Mouse (Mus musculus) lung, embryonic 14.5 days (tissue): ENCODE measurements around the gene Cabp4. TPM values are rescaled to one million over a fixed set of nuclear protein-coding genes. Genes with fewer than 3 reads are reported as not detected.

ENCODE experiments used
- ATAC-seq: fragments of 200-750 bp; cut with Nextera tagmentation; 2 replicates; pipeline ENCODE4 v1.8.0; 2017; ENCODE audit warnings: mild to moderate bottlenecking, moderate TSS enrichment, moderate library complexity; ENCODE audit not compliant: insufficient read depth
- DNase-seq: peaks from one replicate; pipeline ENCODE4 v3.0.0-alpha.2; 2015
- H3K27ac ChIP-seq: fragments of 300-500 bp; sonication (generic); 2 replicates; pipeline ENCODE4 v1.5.1; 2014; ENCODE audit warnings: low read depth, mild to moderate bottlenecking, moderate library complexity
- H3K27me3 ChIP-seq: fragments of 300-500 bp; sonication (generic); 2 replicates; pipeline ENCODE4 v1.6.1; 2014; ENCODE audit warnings: low read length, control low read depth; ENCODE audit not compliant: insufficient read depth
- H3K36me3 ChIP-seq: fragments of 300-500 bp; sonication (generic); 2 replicates; pipeline ENCODE4 v1.6.1; 2014; ENCODE audit warnings: control low read depth; ENCODE audit not compliant: insufficient read depth
- H3K4me1 ChIP-seq: fragments of 300-500 bp; sonication (generic); 2 replicates; pipeline ENCODE4 v1.6.1; 2014; ENCODE audit warnings: antibody characterized with exemption, control low read depth; ENCODE audit not compliant: insufficient read depth
- H3K4me2 ChIP-seq: fragments of 300-500 bp; sonication (generic); 2 replicates; pipeline ENCODE4 v1.6.1; 2014; ENCODE audit warnings: mild to moderate bottlenecking
- H3K4me3 ChIP-seq: fragments of 300-500 bp; sonication (generic); 2 replicates; pipeline ENCODE4 v1.5.1; 2014; ENCODE audit warnings: low read depth, low read length
- H3K9ac ChIP-seq: fragments of 300-500 bp; sonication (generic); 2 replicates; pipeline ENCODE4 v1.6.1; 2014
- H3K9me3 ChIP-seq: fragments of 300-500 bp; sonication (generic); 2 replicates; pipeline ENCODE4 v1.6.1; 2016; ENCODE audit warnings: low read depth, low read length, control low read depth
- CTCF ChIP-seq: IDR thresholded peaks from 2 replicates; pipeline ENCODE4 v1.5.1; 2016; ENCODE audit warnings: antibody characterized with exemption, low read depth
- WGBS: fragments of 180-500 bp; shearing (Covaris S2); extraction: QIAGEN DNeasy Blood & Tissue Kit; methylation state at CpG from one replicate; pipeline ENCODE4 v1.1.7; 2014; 5-methylcytosine and 5-hydroxymethylcytosine counted together
- polyA plus RNA-seq: library from polyadenylated mRNA; unstranded; fragments of >200 nt; fragmentation: Nextera tagmentation; extraction: Ambion mirVana; gene quantifications from 2 replicates; pipeline ENCODE4 v1.2.1, GENCODE M21; 2014

Gene Cabp4
- polyA plus RNA-seq, 1 experiment from 2014 or later: 0.09 TPM

DNA sequence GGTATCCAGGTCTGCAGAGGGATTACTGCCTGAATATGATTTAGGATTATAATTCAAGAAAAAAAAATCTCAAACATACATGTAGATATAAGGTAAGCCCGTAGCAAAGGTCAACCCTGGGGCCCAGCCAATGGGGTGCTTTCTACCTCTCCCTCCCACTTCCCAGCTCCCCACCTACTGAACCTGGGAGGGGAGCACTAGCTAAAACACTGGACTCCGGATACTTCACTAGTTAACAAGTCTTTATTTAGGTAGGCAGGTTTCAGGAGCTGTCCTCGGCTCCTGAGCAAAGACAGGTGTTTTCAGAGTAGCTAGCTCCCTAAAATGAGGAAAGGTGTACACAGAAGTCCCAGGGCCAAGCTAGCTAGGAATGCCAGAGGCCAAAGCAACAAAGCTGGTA lies 20.3 kb upstream of the Cabp4 start:
- no peaks in the 10 kb centered on the region for H3K27me3 ChIP-seq
- H3K4me2 ChIP-seq: peak overlapping the region; percentile 82; the same call in 1 of the 2 replicates
- H3K27ac ChIP-seq: no peak overlapping the region
- WGBS: 72% methylated on average over 3 of the region's 3 CpGs
- DNase-seq (no peak), ATAC-seq (no peak)
- H3K4me1 ChIP-seq: peaks cover 5% of the 10 kb centered on the region; the same call in 1 of the 2 replicates
- no peaks in the 10 kb centered on the region for H3K9me3 ChIP-seq
- no peak overlapping the region for H3K4me3 ChIP-seq
- no peak overlapping the region for H3K9ac ChIP-seq
- H3K36me3 ChIP-seq: peaks cover 22% of the 10 kb centered on the region
- no peak for TF ChIP-seq CTCF

GRCm38 (mm10) chr19:4163543-4163887 lies 19.7 kb upstream of the Cabp4 start:
- peak overlapping the region; percentile 75 for H3K4me3 ChIP-seq
- no peaks in the 10 kb centered on the region for H3K27me3 ChIP-seq
- no peak for ATAC-seq
- peak overlapping the region; percentile 82 for H3K4me2 ChIP-seq
- H3K27ac ChIP-seq: peak overlapping the region; percentile 71
- DNase-seq: no peak
- no peaks in the 10 kb centered on the region for H3K9me3 ChIP-seq
- peaks cover 28% of the 10 kb centered on the region for H3K36me3 ChIP-seq
- H3K9ac ChIP-seq: peak overlapping the region; percentile 62
- WGBS: 32% methylated on average over 4 of the region's 4 CpGs
- TF ChIP-seq CTCF: no peak
- H3K4me1 ChIP-seq: peaks cover 5% of the 10 kb centered on the region; the same call in 1 of the 2 replicates

GRCm38 (mm10) chr19:4162646-4163542 lies 19.1 kb upstream of the Cabp4 start, which contains the start of gene Rps6kb2:
Rps6kb2 (minus strand) TSS chr19:4163354.
- WGBS: 6% methylated on average over 40 of the region's 42 CpGs
- Histone ChIP-seq H3K4me1 (peaks cover 5% of the 10 kb centered on the region; the same call in 1 of the 2 replicates), H3K27ac (peak within 1 kb of the TSS; percentile 71), H3K27me3 (no peaks in the 10 kb centered on the region), H3K9me3 (no peaks in the 10 kb centered on the region), H3K4me2 (peak within 1 kb of the TSS; percentile 82), H3K4me3 (peak within 1 kb of the TSS; percentile 75), H3K36me3 (peaks cover 34% of the 10 kb centered on the region), H3K9ac (peak within 1 kb of the TSS; percentile 62)
- DNase-seq (peak; percentile 99), ATAC-seq (peak; percentile 90)
- TF ChIP-seq CTCF: no peak

- Histone ChIP-seq H3K9ac (no peak overlapping the region), H3K27ac (no peak overlapping the region), H3K27me3 (no peaks in the 10 kb centered on the region), H3K4me3 (no peak overlapping the region), H3K36me3 (peaks cover 42% of the 10 kb centered on the region), H3K4me2 (no peak overlapping the region), H3K9me3 (no peaks in the 10 kb centered on the region), H3K4me1 (peaks cover 5% of the 10 kb centered on the region; the same call in 1 of the 2 replicates)
- 95% methylated on average over 8 of the region's 8 CpGs for WGBS
- ATAC-seq: no peak
- DNase-seq: no peak
- no peak for TF ChIP-seq CTCF
Observed at GRCm38 (mm10) chr19:4159049-4159448, 15.2 kb upstream of the Cabp4 start.

GRCm38 (mm10) chr19:4156771-4157170 lies 12.9 kb upstream of the Cabp4 start:
- Histone ChIP-seq H3K36me3 (peaks cover 52% of the 10 kb centered on the region), H3K4me3 (no peak overlapping the region), H3K9ac (no peak overlapping the region), H3K4me1 (no peaks in the 10 kb centered on the region), H3K27ac (no peak overlapping the region), H3K4me2 (no peak overlapping the region), H3K27me3 (no peaks in the 10 kb centered on the region), H3K9me3 (no peaks in the 10 kb centered on the region)
- no peak for TF ChIP-seq CTCF
- DNase-seq (no peak), ATAC-seq (no peak)
- WGBS: 91% methylated on average over 12 of the region's 12 CpGs

DNA sequence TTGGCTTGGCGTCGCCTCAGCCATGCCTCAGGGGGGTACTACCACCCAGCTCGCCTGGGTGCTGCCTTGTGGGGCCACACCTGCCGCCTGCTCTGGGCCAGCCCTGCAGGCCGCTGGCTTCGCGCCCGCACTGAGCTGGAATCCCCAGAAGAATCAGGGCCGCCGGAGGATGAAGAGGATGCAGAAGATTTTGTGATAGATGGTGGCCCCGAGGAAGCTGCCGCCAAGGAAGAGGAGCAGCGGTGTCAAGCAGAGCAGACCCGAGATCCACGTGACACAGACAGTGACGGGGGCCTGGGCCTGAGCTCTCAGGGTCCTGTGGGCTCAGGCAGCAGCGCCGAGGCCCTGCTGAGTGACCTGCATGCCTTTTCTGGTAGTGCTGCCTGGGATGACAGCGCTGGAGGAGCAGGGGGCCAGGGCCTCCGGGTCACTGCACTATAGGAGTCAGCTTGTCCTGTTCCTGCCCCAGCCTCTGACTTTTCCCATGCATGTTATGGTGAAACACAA lies 12.3 kb upstream of the Cabp4 start:
- H3K4me1 ChIP-seq: no peaks in the 10 kb centered on the region
- no peaks in the 10 kb centered on the region for H3K9me3 ChIP-seq
- no peak overlapping the region for H3K4me2 ChIP-seq
- TF ChIP-seq CTCF: no peak
- peaks cover 51% of the 10 kb centered on the region for H3K36me3 ChIP-seq
- no peak overlapping the region for H3K4me3 ChIP-seq
- H3K27me3 ChIP-seq: no peaks in the 10 kb centered on the region
- WGBS: 70% methylated on average over 20 of the region's 20 CpGs
- no peak for ATAC-seq
- no peak overlapping the region for H3K9ac ChIP-seq
- no peak overlapping the region for H3K27ac ChIP-seq
- DNase-seq: no peak

DNA sequence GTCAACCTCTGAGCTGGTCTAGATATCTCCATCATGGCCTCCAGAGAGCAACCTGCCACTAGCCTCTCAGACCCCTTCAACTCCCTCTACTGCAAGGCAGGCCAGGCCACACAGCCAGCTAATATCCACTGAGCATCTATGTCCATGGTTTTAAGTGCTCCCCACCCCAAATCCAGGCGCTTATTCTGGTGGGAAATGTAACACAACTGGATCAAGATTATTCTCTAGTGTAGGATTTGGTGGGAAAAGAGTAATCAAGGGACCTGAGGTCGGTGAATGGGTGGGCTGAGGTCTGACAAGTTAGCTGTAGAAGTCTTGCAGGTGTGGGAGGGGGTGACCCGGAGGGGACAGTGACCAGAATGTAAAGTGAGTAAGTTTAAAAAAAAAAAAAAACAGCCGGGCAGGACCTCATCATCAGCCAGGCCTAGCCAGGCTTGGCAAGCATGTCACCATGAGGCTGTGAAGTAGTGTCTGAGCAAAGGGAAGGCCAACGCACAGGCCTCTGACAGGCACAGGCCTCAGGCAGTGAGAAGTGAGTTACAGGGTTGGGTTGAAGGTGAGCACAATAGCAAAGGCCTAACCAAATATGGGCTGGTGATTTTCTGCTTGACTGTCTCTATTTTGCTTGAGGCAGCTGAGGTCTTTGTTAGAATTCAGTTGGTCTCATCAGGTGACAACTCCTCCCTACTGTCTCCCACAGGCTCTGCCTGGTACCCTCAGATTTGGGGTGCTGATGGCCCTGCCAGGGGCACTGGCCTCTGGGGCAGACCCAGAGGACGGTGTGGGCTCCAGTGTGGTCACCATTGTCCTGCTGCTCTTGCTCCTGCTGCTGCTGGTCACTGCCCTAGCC lies 11.6 kb upstream of the Cabp4 start:
- Histone ChIP-seq H3K4me3 (no peak overlapping the region), H3K27ac (no peak overlapping the region), H3K27me3 (no peaks in the 10 kb centered on the region), H3K9me3 (no peaks in the 10 kb centered on the region), H3K9ac (no peak overlapping the region), H3K36me3 (peaks cover 52% of the 10 kb centered on the region), H3K4me2 (no peak overlapping the region), H3K4me1 (no peaks in the 10 kb centered on the region)
- no peak for TF ChIP-seq CTCF
- 75% methylated on average over 6 of the region's 6 CpGs for WGBS
- DNase-seq: no peak
- no peak for ATAC-seq
